Mouse (Mus musculus): ENCODE results near the gene Vmn1r73. TPM values are rescaled to one million over a fixed set of nuclear protein-coding genes. Genes with fewer than 3 reads are reported as not detected.

Gene Vmn1r73
- polyA plus RNA-seq (2015; fragmentation: Nextera tagmentation; extraction: Ambion mirVana), result not detected in 2 replicates

GRCm38 (mm10) chr7:11729966-11730365 lies at the start of gene Vmn1r73:
Vmn1r73 (plus strand) TSS chr7:11730266.
- no peaks in the 10 kb centered on the region for H3K27me3 ChIP-seq (replicated peaks)
- no peak within 1 kb of the TSS for H3K4me2 ChIP-seq
- peaks cover 42% of the 10 kb centered on the region for H3K9me3 ChIP-seq
- H3K4me3 ChIP-seq, result no peak within 1 kb of the TSS
- no peak within 1 kb of the TSS for H3K27ac ChIP-seq (replicated peaks)
- no peak for ATAC-seq (ENCODE audit: extremely low read depth, insufficient number of reproducible peaks, low FRiP score, low TSS enrichment)
- H3K36me3 ChIP-seq, result no peaks in the 10 kb centered on the region
- 71% methylated on average over 1 of the region's 1 CpGs for WGBS
- no peak within 1 kb of the TSS for H3K9ac ChIP-seq
- H3K4me1 ChIP-seq, result no peaks in the 10 kb centered on the region

Other genes with a start within 250 kb of the Vmn1r73 start
- gene Zscan4-ps2, start 216.0 kb upstream of the Vmn1r73 start, polyA plus RNA-seq (2015; fragmentation: Nextera tagmentation; extraction: Ambion mirVana), result not detected in 2 replicates
- gene Zscan4-ps3, start 121.0 kb upstream of the Vmn1r73 start, polyA plus RNA-seq (2015; fragmentation: Nextera tagmentation; extraction: Ambion mirVana), result not detected in 2 replicates
- gene Vmn1r72, start 50.1 kb upstream of the Vmn1r73 start, polyA plus RNA-seq (2015; fragmentation: Nextera tagmentation; extraction: Ambion mirVana), result not detected in 2 replicates
- not detected in 2 replicates for gene Vmn1r74, start 103.7 kb downstream of the Vmn1r73 start, polyA plus RNA-seq (2015; fragmentation: Nextera tagmentation; extraction: Ambion mirVana)
- not detected in 2 replicates for gene Vmn1r75, start 144.4 kb downstream of the Vmn1r73 start, polyA plus RNA-seq (2015; fragmentation: Nextera tagmentation; extraction: Ambion mirVana)
- gene Vmn1r76, start 207.9 kb downstream of the Vmn1r73 start, polyA plus RNA-seq (2015; fragmentation: Nextera tagmentation; extraction: Ambion mirVana), result not detected in 2 replicates

Data from heart, embryonic 13.5 days (tissue).